Comparison of ENCODE assay signal across 8 mouse cellular contexts in the genomic region with DNA sequence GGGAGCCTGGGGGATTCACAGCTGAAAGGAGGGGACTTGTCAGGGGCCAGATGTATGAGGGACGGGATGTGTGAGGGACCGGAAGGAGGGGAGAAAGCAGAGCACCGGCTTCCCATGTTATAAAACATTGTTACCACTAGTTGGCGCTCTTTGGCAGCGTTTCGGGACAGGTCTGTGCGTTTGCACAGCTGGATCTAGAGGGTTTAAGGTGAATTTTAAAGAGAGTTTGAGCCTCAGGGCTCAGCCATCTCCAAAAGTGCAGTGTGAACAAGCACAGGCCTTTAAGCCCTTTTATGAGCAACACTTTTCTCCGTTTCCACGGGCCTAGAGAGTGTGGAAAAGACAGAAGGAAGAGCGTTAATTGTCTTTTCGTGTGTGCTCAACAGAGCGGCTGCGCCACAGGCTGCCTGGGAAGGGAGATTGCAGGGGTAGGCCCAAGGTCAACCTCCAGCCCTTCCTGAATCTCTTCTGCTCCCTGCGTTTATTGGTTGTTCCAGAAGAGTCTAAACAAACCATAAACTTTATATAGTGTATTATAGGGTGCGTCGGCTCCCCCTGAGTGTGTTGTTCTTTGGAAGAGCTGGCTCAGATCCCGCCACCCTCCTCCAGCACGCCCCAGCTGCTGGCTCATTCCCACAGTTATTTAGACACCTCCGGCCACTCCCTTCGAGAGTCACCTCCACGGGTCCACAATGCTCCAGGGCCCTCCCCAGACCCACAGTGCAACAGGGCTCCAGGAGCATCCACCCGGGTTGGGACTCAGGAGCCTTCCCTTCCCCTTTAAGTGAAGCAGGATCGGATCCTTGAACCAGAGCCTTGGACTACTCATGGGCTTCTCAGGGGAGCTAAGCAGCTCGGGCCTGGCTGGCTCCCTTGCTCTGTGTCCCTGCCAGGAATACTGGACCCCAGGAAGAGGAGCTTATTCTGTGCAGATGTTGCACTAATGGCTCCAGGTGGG. TPM values are rescaled to one million over a fixed set of nuclear protein-coding genes. Genes with fewer than 3 reads are reported as not detected.
DNase-seq lines count a peak whose midpoint lies in the region; ATAC-seq lines count a peak whose summit lies in the region.
"Had no signal": no experiment of that assay in that cellular context is flagged by ENCODE, and none has a peak within 500 bp of the region (broad histone marks: within the 10 kb centered on the region; RNA-seq: fewer than 3 reads in every experiment).

No protein-coding gene starts in this region.

- DNase-seq in R1 (ENCODE audit: low read depth, low spot score): peak; percentile 94
- peak; percentile 83 for DNase-seq in kidney, postnatal 10 days
- DNase-seq in lung, postnatal 36 days: peak; percentile 69
- DNase-seq in right cerebral cortex, postnatal 4 days: peak; percentile 51

- H3K4me2 ChIP-seq in embryonic facial prominence, embryonic 12.5 days (replicated peaks): no peak overlapping the region
- H3K4me2 ChIP-seq in heart, embryonic 16.5 days (ENCODE audit: low read depth, low read length): peak overlapping the region; percentile 22; the same call in 1 of the 2 replicates

- peak overlapping the region; percentile 70; the same call in 1 of the 2 replicates for H3K27ac ChIP-seq in embryonic facial prominence, embryonic 12.5 days
- H3K27ac ChIP-seq in heart, embryonic 16.5 days (ENCODE audit: low read length): peak overlapping the region; percentile 14; the same call in 1 of the 2 replicates

- H3K4me3 ChIP-seq in embryonic facial prominence, embryonic 12.5 days: no peak overlapping the region
- H3K4me3 ChIP-seq in heart, embryonic 16.5 days (ENCODE audit: low read length): no peak overlapping the region

- no peak overlapping the region for H3K9ac ChIP-seq in embryonic facial prominence, embryonic 12.5 days
- H3K9ac ChIP-seq in heart, embryonic 16.5 days (ENCODE audit: low read length): no peak overlapping the region

- no peaks in the 10 kb centered on the region for H3K9me3 ChIP-seq in embryonic facial prominence, embryonic 12.5 days
- H3K9me3 ChIP-seq in heart, embryonic 16.5 days (replicated peaks; ENCODE audit: control insufficient read depth, low read length): no peaks in the 10 kb centered on the region

- peak; percentile 89 for ATAC-seq in CD4-positive, CD25-positive, alpha-beta regulatory T cell, adult 4 months
- ATAC-seq in embryonic facial prominence, embryonic 12.5 days (ENCODE audit: insufficient number of reproducible peaks, insufficient read depth, low FRiP score, low TSS enrichment): peak; percentile 76
- peak; percentile 79 for ATAC-seq in heart, embryonic 16.5 days (replicated peaks; ENCODE audit: extremely low read depth, insufficient read depth, low FRiP score)

- H3K27me3 ChIP-seq in embryonic facial prominence, embryonic 12.5 days: no peaks in the 10 kb centered on the region
- no peaks in the 10 kb centered on the region for H3K27me3 ChIP-seq in heart, embryonic 16.5 days (ENCODE audit: control insufficient read depth, insufficient read depth, low read length)

- WGBS in embryonic facial prominence, embryonic 12.5 days: 56% methylated on average over 24 of the region's 24 CpGs
- WGBS in heart, embryonic 16.5 days: 48% methylated on average over 24 of the region's 24 CpGs

- no peaks in the 10 kb centered on the region for H3K4me1 ChIP-seq in embryonic facial prominence, embryonic 12.5 days
- H3K4me1 ChIP-seq in heart, embryonic 16.5 days (ENCODE audit: control insufficient read depth, insufficient read depth, low read length): no peaks in the 10 kb centered on the region
- H3K4me1 ChIP-seq: megakaryocyte, embryonic 14.5 days had no signal

- no peaks in the 10 kb centered on the region for H3K36me3 ChIP-seq in embryonic facial prominence, embryonic 12.5 days
- H3K36me3 ChIP-seq in heart, embryonic 16.5 days (ENCODE audit: control insufficient read depth, insufficient read depth): no peaks in the 10 kb centered on the region

RNA-seq across cellular contexts. Expression of gene Pck1, which starts 6.8 kb away (rescaled TPM):
- not detected for polyA plus RNA-seq in CD4-positive, CD25-positive, alpha-beta regulatory T cell, adult 4 months (2017; shearing (Covaris generic))
- 0.10 TPM in 1 of 2 replicates, not detected in the other for polyA plus RNA-seq in embryonic facial prominence, embryonic 12.5 days (2016; fragmentation: Nextera tagmentation; extraction: Ambion mirVana)
- polyA plus RNA-seq in heart, embryonic 16.5 days (2015; fragmentation: Nextera tagmentation; extraction: Ambion mirVana): 0.13 and 0.16 TPM in 2 replicates

RNA-seq across cellular contexts. Expression of gene Ctcfl, which starts 40.3 kb away (rescaled TPM):
- not detected for polyA plus RNA-seq in CD4-positive, CD25-positive, alpha-beta regulatory T cell, adult 4 months (2017; shearing (Covaris generic))
- 0.12 TPM in 1 of 2 replicates, not detected in the other for polyA plus RNA-seq in embryonic facial prominence, embryonic 12.5 days (2016; fragmentation: Nextera tagmentation; extraction: Ambion mirVana)
- 0.64 and 0.83 TPM in 2 replicates for polyA plus RNA-seq in heart, embryonic 16.5 days (2015; fragmentation: Nextera tagmentation; extraction: Ambion mirVana)

RNA-seq across cellular contexts. Expression of gene Zbp1, which starts 59.1 kb away (rescaled TPM):
- 100 to 1,000 TPM in 1 of 2 experiments, 10 to 100 TPM in 1; 85.2 to 140 TPM for polyA plus RNA-seq in CD4-positive, CD25-positive, alpha-beta regulatory T cell, adult 4 months (2017; shearing (Covaris generic))
- polyA plus RNA-seq in embryonic facial prominence, embryonic 12.5 days (2016; fragmentation: Nextera tagmentation; extraction: Ambion mirVana): 0.39 TPM in 1 of 2 replicates, not detected in the other
- 1.7 and 3.1 TPM in 2 replicates for polyA plus RNA-seq in heart, embryonic 16.5 days (2015; fragmentation: Nextera tagmentation; extraction: Ambion mirVana)

Comparison
In these comparisons a context has a peak if more than half of its experiments do, and no peak if none do; other contexts are left out.
1. RNA of gene Zbp1, which starts 59.1 kb away (polyA plus RNA-seq): 85.2 to 140 TPM in CD4-positive, CD25-positive, alpha-beta regulatory T cell, adult 4 months; 1.7 to 3.1 TPM in heart, embryonic 16.5 days and 0.39 TPM in embryonic facial prominence, embryonic 12.5 days; every median in the first group is over 10 times any median in the second.
2. Peak in every context shown above with its lines, with median percentiles within 50 percentile points of each other: ATAC-seq and DNase-seq.